Mouse (Mus musculus): ENCODE data around the gene St6galnac3. TPM values are rescaled to one million over a fixed set of nuclear protein-coding genes. Genes with fewer than 3 reads are reported as not detected.

The St6galnac3 gene
- polyA plus RNA-seq, 1 experiment from 2014 or later, result 55.0 TPM

DNA sequence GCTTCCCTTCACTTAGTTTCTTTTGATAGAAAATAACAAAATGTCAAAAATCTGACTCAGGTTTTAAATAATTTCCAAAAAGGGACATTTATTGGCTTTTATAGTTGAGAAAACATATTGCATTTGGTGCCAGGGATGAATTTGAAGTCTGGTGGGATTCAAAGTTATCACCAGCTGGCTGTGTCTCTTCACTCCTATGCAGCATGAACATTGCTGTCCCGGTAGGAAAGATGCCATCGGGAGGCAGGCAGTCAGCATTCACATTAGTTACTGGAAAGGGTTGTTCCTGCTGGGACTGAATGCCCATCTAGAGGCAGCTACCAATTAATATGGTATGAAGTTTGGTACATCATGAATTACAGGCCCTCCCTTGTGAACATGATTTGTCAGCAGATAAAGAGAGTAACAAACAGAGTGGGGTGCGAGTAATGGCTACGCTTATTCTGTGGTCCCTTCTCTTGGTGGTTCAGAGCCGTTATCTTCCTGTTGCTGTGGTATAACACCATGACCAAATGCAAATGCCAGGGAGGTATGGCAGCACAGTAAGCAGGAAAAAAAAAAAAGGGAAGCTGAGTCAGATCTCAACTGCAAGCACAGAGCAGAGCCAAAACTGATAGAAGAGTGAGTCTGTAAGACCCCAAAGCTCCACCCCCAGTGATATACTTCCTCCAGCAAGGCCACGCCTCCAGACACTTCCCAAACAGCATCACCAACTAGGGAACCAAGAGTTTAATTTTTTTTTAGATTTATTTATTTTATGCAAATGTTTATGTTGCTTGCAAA lies 535.1 kb downstream of the St6galnac3 start:
- H3K4me1 ChIP-seq (ENCODE audit: control insufficient read depth, insufficient read depth, low read length), result no peaks in the 10 kb centered on the region
- no peak overlapping the region for H3K9ac ChIP-seq (replicated peaks; ENCODE audit: low read length)
- no peak overlapping the region for H3K4me2 ChIP-seq (ENCODE audit: low read depth, low read length)
- ATAC-seq (replicated peaks; ENCODE audit: insufficient number of reproducible peaks, low FRiP score, low TSS enrichment, low read depth), result no peak
- no peak overlapping the region for H3K4me3 ChIP-seq (ENCODE audit: low read depth, low read length)
- H3K27ac ChIP-seq (replicated peaks; ENCODE audit: low read depth, low read length), result no peak overlapping the region
- H3K36me3 ChIP-seq (replicated peaks; ENCODE audit: control insufficient read depth, insufficient read depth, low read depth, low read length), result no peaks in the 10 kb centered on the region
- no peak for DNase-seq (ENCODE audit: low spot score)
- H3K9me3 ChIP-seq (replicated peaks; ENCODE audit: control insufficient read depth, low read length), result no peaks in the 10 kb centered on the region
- WGBS, result 89% methylated on average over 6 of the region's 6 CpGs
- no peaks in the 10 kb centered on the region for H3K27me3 ChIP-seq (ENCODE audit: control insufficient read depth, insufficient read depth, low read length)

DNA sequence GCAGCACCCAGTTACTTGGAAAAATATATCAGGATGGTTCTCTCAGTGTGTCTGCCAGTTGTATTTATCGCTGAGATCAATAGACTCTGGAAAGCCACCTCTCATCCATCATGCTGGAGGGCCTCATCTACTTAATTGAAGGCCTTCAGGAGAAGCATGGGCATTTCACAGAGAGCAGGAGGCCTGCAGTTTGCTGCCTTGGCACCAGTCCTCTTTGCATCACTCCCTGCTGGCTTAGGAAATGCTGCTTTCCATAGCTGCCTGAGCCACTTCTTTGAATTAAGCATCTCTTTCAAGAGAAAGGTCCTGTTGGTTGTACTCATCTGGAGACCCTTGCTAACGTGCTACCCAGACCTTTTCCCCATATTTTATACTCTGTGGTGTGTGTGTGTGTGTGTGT lies 536.8 kb downstream of the St6galnac3 start:
- Histone ChIP-seq H3K4me1 (ENCODE audit: control insufficient read depth, insufficient read depth, low read length) (no peaks in the 10 kb centered on the region), H3K27me3 (ENCODE audit: control insufficient read depth, insufficient read depth, low read length) (no peaks in the 10 kb centered on the region), H3K4me2 (ENCODE audit: low read depth, low read length) (no peak overlapping the region), H3K4me3 (ENCODE audit: low read depth, low read length) (no peak overlapping the region), H3K9ac (replicated peaks; ENCODE audit: low read length) (no peak overlapping the region), H3K9me3 (replicated peaks; ENCODE audit: control insufficient read depth, low read length) (no peaks in the 10 kb centered on the region), H3K36me3 (replicated peaks; ENCODE audit: control insufficient read depth, insufficient read depth, low read depth, low read length) (no peaks in the 10 kb centered on the region), H3K27ac (replicated peaks; ENCODE audit: low read depth, low read length) (no peak overlapping the region)
- ATAC-seq (replicated peaks; ENCODE audit: insufficient number of reproducible peaks, low FRiP score, low TSS enrichment, low read depth) (no peak), DNase-seq (ENCODE audit: low spot score) (no peak)
- 83% methylated on average over 2 of the region's 2 CpGs for WGBS

DNA sequence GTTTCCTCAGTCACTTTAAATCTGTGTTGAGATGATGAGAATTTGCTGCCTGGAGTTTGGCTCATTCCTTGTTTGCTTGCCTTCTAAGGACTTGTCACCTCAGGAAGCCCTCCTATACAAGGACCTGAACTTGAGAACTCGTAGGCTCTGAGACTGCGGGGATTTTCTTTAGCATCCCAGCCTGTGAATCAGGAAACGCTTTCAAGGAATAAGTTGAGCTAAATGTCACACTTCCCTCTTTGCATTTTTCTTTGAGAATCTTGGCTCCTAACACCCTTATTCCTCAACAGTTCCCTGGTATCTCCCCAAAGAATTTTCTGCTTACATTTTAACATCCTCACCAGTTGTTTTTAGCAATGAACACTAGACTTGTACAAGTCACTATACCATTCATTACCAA lies 539.9 kb downstream of the St6galnac3 start:
- Histone ChIP-seq H3K9ac (replicated peaks; ENCODE audit: low read length) (no peak overlapping the region), H3K27ac (replicated peaks; ENCODE audit: low read depth, low read length) (no peak overlapping the region), H3K9me3 (replicated peaks; ENCODE audit: control insufficient read depth, low read length) (no peaks in the 10 kb centered on the region), H3K4me1 (ENCODE audit: control insufficient read depth, insufficient read depth, low read length) (no peaks in the 10 kb centered on the region), H3K27me3 (ENCODE audit: control insufficient read depth, insufficient read depth, low read length) (no peaks in the 10 kb centered on the region), H3K4me3 (ENCODE audit: low read depth, low read length) (no peak overlapping the region), H3K36me3 (replicated peaks; ENCODE audit: control insufficient read depth, insufficient read depth, low read depth, low read length) (no peaks in the 10 kb centered on the region), H3K4me2 (ENCODE audit: low read depth, low read length) (no peak overlapping the region)
- WGBS, result 79% methylated on average over 3 of the region's 3 CpGs
- no peak for DNase-seq (ENCODE audit: low spot score)
- ATAC-seq (replicated peaks; ENCODE audit: insufficient number of reproducible peaks, low FRiP score, low TSS enrichment, low read depth), result no peak

DNA sequence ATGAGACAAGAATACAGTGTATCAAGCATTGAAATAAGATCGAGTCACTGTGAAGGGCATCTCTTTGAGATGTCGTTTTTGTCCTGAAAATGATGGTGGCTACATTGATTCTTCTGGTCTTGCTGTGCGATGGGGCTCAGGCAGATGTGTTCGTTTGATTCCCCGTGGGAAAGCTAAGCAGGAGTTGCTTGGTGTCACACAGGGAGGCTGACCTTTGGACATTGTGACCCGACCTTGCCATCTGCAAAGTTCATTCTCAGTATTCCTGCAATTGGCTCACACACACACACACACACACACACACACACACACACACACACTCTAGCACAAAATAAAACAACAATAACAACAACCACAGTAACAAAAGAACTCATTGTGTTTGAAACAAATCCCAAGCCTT lies 543.7 kb downstream of the St6galnac3 start:
- H3K4me2 ChIP-seq (ENCODE audit: low read depth, low read length), result no peak overlapping the region
- H3K36me3 ChIP-seq (replicated peaks; ENCODE audit: control insufficient read depth, insufficient read depth, low read depth, low read length), result no peaks in the 10 kb centered on the region
- H3K4me3 ChIP-seq (ENCODE audit: low read depth, low read length), result no peak overlapping the region
- H3K4me1 ChIP-seq (ENCODE audit: control insufficient read depth, insufficient read depth, low read length), result no peaks in the 10 kb centered on the region
- no peak overlapping the region for H3K27ac ChIP-seq (replicated peaks; ENCODE audit: low read depth, low read length)
- no peak overlapping the region for H3K9ac ChIP-seq (replicated peaks; ENCODE audit: low read length)
- no peaks in the 10 kb centered on the region for H3K9me3 ChIP-seq (replicated peaks; ENCODE audit: control insufficient read depth, low read length)
- ATAC-seq (replicated peaks; ENCODE audit: insufficient number of reproducible peaks, low FRiP score, low TSS enrichment, low read depth) (no peak), DNase-seq (ENCODE audit: low spot score) (no peak)
- 20% methylated on average over 6 of the region's 6 CpGs for WGBS
- H3K27me3 ChIP-seq (ENCODE audit: control insufficient read depth, insufficient read depth, low read length), result no peaks in the 10 kb centered on the region

DNA sequence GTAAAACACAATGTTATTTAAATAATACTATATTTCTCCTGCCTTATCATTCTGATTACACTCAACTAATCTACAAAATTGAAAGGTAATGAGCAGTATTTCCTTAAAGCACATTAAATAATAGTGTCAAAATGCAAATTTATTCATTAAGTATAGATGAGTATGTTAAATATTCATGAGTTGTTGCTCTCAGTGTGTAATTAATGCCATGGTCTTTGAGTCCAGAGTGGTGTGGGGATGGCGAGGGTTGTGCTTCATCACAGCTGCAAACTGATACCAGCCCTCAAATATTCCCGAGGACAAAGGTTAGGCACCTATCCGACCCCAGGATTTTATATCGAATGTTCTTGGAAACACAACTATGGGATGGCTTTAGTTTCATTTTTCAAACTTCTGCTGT lies 548.2 kb downstream of the St6galnac3 start:
- DNase-seq (ENCODE audit: low spot score), result no peak
- Histone ChIP-seq H3K4me2 (ENCODE audit: low read depth, low read length) (no peak overlapping the region), H3K4me1 (ENCODE audit: control insufficient read depth, insufficient read depth, low read length) (no peaks in the 10 kb centered on the region), H3K36me3 (replicated peaks; ENCODE audit: control insufficient read depth, insufficient read depth, low read depth, low read length) (no peaks in the 10 kb centered on the region), H3K27me3 (ENCODE audit: control insufficient read depth, insufficient read depth, low read length) (no peaks in the 10 kb centered on the region), H3K27ac (replicated peaks; ENCODE audit: low read depth, low read length) (no peak overlapping the region), H3K9me3 (replicated peaks; ENCODE audit: control insufficient read depth, low read length) (no peaks in the 10 kb centered on the region), H3K9ac (replicated peaks; ENCODE audit: low read length) (no peak overlapping the region), H3K4me3 (ENCODE audit: low read depth, low read length) (no peak overlapping the region)
- ATAC-seq (replicated peaks; ENCODE audit: insufficient number of reproducible peaks, low FRiP score, low TSS enrichment, low read depth), result no peak
- WGBS, result 65% methylated on average over 4 of the region's 4 CpGs

DNA sequence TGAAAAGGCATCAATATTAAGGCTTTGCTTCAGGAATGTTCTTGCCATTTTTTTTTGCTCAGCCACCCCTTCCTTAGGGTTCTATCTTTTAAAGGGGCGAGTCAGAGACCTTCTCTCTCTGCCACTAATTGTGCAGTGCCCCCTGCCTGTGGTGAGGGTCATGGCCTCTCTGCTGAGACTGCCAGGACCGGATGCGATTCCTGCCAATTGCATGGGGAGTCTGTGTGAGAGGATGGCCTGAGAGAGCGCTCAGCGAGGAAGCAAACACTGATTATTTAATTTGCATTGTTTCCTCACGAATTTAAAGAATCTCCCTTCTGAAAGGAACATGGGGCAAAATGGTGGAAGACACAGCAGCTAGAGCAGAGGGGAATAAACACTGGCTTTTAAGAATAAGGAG lies 548.6 kb downstream of the St6galnac3 start:
- 44% methylated on average over 6 of the region's 6 CpGs for WGBS
- Histone ChIP-seq H3K9ac (replicated peaks; ENCODE audit: low read length) (no peak overlapping the region), H3K9me3 (replicated peaks; ENCODE audit: control insufficient read depth, low read length) (no peaks in the 10 kb centered on the region), H3K27me3 (ENCODE audit: control insufficient read depth, insufficient read depth, low read length) (no peaks in the 10 kb centered on the region), H3K36me3 (replicated peaks; ENCODE audit: control insufficient read depth, insufficient read depth, low read depth, low read length) (no peaks in the 10 kb centered on the region), H3K4me1 (ENCODE audit: control insufficient read depth, insufficient read depth, low read length) (no peaks in the 10 kb centered on the region), H3K27ac (replicated peaks; ENCODE audit: low read depth, low read length) (no peak overlapping the region), H3K4me2 (ENCODE audit: low read depth, low read length) (no peak overlapping the region), H3K4me3 (ENCODE audit: low read depth, low read length) (no peak overlapping the region)
- ATAC-seq (replicated peaks; ENCODE audit: insufficient number of reproducible peaks, low FRiP score, low TSS enrichment, low read depth) (no peak), DNase-seq (ENCODE audit: low spot score) (no peak)

DNA sequence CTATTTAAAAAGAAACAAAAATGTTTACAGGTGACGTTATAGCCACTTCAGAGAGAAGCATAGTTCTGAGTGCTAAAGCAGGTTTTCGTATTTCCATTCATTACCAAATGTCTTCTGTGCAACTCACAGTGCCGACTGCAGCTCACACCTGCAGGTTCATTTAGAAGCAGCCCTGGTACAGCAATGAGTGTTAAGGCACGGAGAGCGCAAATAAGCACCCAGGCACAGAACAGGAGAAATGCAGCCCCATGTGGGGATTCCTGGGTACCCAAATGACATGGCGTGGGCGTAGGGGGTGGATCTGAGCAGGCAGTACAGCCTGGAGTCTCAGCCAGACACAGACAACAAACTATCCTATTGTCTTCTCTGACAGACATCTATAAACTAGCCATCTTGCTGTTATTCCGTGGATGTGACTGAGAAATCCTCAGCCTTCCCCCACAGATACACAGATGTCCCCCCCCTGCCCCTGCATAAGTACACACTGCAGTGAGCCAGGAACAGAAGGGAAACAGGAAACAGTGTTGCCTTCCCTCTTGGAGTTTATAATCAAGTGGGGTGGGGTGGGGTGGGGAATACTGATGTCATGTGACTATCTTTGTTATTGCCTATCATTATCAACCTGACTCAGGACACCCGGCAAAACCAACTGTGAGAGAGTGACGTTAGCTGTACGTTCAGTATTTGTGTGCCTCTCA lies 550.5 kb downstream of the St6galnac3 start:
- no peaks in the 10 kb centered on the region for H3K9me3 ChIP-seq (replicated peaks; ENCODE audit: control insufficient read depth, low read length)
- 85% methylated on average over 11 of the region's 11 CpGs for WGBS

DNA sequence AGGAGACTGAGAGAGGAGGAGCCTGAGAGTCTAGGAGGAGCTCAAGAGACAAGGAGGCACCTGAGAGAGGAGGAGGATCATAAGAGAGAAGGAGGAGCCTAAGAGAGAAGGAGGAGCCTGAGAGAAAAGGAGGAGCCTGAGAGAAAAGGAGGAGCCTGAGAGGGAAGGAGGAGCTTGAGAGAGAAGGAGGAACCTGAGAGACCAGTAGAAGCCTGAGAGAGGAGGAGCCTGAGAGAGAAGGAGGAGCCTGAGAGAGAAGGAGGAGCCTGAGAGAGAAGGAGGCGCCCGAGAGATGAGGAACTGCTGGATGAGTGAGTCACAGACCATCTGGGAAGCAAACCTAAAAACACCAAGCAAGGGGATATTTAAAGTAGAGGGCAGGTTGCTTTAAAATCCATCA lies 551.4 kb downstream of the St6galnac3 start:
- no peak for ATAC-seq (replicated peaks; ENCODE audit: insufficient number of reproducible peaks, low FRiP score, low TSS enrichment, low read depth)
- Histone ChIP-seq H3K4me2 (ENCODE audit: low read depth, low read length) (no peak overlapping the region), H3K27me3 (ENCODE audit: control insufficient read depth, insufficient read depth, low read length) (no peaks in the 10 kb centered on the region), H3K9me3 (replicated peaks; ENCODE audit: control insufficient read depth, low read length) (no peaks in the 10 kb centered on the region), H3K4me1 (ENCODE audit: control insufficient read depth, insufficient read depth, low read length) (no peaks in the 10 kb centered on the region), H3K4me3 (ENCODE audit: low read depth, low read length) (no peak overlapping the region), H3K36me3 (replicated peaks; ENCODE audit: control insufficient read depth, insufficient read depth, low read depth, low read length) (no peaks in the 10 kb centered on the region), H3K9ac (replicated peaks; ENCODE audit: low read length) (no peak overlapping the region), H3K27ac (replicated peaks; ENCODE audit: low read depth, low read length) (no peak overlapping the region)
- WGBS, result 96% methylated on average over 2 of the region's 2 CpGs
- no peak for DNase-seq (ENCODE audit: low spot score)

More for the DNA sequence above, 550.5 kb downstream of the St6galnac3 start:
- H3K9ac ChIP-seq (replicated peaks; ENCODE audit: low read length), result no peak overlapping the region
- no peaks in the 10 kb centered on the region for H3K36me3 ChIP-seq (replicated peaks; ENCODE audit: control insufficient read depth, insufficient read depth, low read depth, low read length)
- no peak for DNase-seq (ENCODE audit: low spot score)
- H3K27ac ChIP-seq (replicated peaks; ENCODE audit: low read depth, low read length), result no peak overlapping the region
- ATAC-seq (replicated peaks; ENCODE audit: insufficient number of reproducible peaks, low FRiP score, low TSS enrichment, low read depth), result no peak
- no peak overlapping the region for H3K4me2 ChIP-seq (ENCODE audit: low read depth, low read length)
- no peak overlapping the region for H3K4me3 ChIP-seq (ENCODE audit: low read depth, low read length)
- no peaks in the 10 kb centered on the region for H3K27me3 ChIP-seq (ENCODE audit: control insufficient read depth, insufficient read depth, low read length)
- no peaks in the 10 kb centered on the region for H3K4me1 ChIP-seq (ENCODE audit: control insufficient read depth, insufficient read depth, low read length)

All from embryonic facial prominence, embryonic 11.5 days (tissue).